Mouse (Mus musculus): Measurements from ENCODE around the gene Rnf217.

DNA sequence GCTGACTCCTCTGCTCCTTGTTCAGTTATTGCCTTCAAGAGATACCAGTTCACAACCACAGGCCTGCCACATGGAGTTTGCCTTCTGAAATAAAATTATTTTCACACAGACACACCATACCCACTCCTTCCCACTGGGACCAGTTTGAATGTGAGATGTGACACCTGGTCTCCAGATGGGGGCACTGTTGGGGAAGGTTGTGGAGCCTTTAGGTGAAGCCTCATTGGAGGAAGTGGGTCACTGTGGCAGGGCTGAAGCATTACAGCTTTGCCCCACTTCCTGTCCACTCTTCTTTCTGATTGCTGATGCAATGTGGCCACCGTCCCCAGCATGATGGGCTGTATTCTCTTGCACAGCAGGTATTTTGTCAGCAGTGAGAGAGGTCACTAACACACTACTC, 89.6 kb downstream of the Rnf217 start:
- TF ChIP-seq CTCF (IDR thresholded peaks at IDR 0.05; ENCODE audit: borderline replicate concordance, insufficient read depth, low read depth, low read length), result peak; percentile 19; the same call in 1 of the 2 replicates
- no peak for TF ChIP-seq POLR2A (IDR thresholded peaks at IDR 0.05; ENCODE audit: borderline replicate concordance, insufficient read depth, low read length)

All from cerebellum, adult 2 months (tissue).